Mouse (Mus musculus) kidney, postnatal 4 days (tissue): ENCODE measurements at regions not wholly inside any gene's neighbourhood (a gene's known extent, or its start where the extent isn't known, plus 50 kb on each side); places are given as distances from the start of the nearest gene placed in this dataset.

Source experiments
- DNase-seq, 2 experiments: peaks; one replicate each; pipeline ENCODE4 v3.0.0; 2021; ENCODE audit warnings: mixed read lengths in 2 of 2

- DNase-seq, result no peak
Observed at GRCm38 (mm10) chr2:172710641-172711040, 161.2 kb downstream of the Tfap2c start.

- DNase-seq, result no peak
Observed at GRCm38 (mm10) chr2:172726701-172727100, 177.3 kb downstream of the Tfap2c start.

- no peak for DNase-seq
Observed at GRCm38 (mm10) chr2:172727576-172727975, 178.2 kb downstream of the Tfap2c start.

DNA sequence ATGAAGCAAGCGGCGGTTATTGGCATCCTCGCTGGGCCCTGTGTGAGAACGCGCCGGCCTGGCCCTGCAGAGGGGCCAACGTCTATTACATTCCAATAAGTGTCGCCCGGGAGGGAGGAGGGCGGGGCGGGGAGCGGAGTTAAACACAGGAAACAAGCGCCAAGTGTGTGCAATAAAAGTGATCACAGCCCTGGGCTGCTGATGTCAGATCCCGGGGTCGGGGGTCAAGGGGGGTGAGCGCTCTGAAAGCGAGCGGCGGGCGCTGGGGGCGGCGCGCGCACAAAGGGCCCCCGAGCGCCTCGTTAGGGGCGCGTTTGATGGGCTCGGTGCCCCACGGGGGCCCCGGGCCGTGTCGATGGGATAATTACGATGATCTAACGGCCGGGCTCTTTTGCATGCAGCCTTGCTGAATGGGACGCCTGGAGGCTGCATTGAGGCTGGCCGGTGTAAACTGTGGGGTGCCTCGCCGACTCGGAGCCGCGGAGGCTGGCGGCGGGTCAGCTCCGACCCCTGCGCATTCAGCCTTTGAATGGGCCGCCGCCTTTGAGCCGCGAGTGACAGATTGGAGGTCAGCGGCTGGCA lies 178.9 kb downstream of the Tfap2c start:
- DNase-seq, result peak; percentile 58 to 64

DNA sequence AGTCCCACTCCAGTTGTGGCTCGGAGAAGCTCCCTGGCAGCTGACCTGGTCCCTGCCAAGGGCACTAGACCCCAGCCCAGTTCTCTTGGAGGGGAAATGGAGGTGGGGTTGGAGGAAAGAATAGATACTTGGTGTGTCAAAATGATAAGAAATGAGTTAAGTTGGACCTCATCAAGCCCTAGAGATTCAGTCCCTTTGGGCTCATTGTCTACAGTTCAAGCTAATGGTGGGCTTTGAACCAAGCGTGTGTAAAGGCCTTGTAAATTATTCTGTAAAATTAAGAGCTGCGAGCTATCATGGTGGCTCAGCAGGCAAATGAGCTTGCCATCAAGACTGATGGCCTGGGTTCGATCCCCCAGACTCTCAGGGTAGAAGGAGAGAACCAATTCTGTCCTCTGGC lies 179.8 kb downstream of the Tfap2c start:
- no peak for DNase-seq

- DNase-seq, result no peak
Observed at GRCm38 (mm10) chr2:172729741-172730140, 180.3 kb downstream of the Tfap2c start.

- DNase-seq, result peak; percentile 19 to 41
Observed at GRCm38 (mm10) chr2:172731408-172731807, 182.0 kb downstream of the Tfap2c start.

- DNase-seq, result no peak
Observed at GRCm38 (mm10) chr2:172732453-172733210, 183.2 kb downstream of the Tfap2c start.

DNA sequence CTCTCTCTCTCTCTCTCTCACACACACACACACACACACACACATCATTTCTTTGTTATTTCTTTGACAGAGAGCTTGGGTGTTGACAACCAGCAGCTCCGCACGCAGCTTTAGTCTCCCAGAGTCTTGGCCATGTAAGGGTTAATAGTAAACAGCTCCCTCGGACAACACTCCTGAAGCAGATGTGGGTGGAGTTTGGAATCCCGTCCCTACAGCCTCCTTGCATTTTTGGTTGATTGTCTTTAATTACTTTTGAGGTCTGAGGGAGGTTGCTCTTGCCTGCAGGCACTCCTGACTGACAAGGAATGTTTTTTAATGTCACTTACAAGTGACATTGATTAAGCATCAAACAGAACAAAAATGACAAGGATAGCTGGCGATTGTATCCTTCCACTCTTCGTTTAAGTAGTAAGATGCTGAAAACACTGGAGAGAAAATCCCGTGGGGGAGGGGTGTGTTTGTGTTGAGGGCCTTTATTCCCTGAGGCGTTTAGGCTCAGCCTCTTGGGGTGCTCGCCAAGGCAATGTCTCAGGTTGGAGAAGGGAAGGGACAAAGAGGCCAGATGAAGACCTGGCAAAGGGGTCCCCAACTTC lies 184.1 kb downstream of the Tfap2c start:
- no peak for DNase-seq

DNA sequence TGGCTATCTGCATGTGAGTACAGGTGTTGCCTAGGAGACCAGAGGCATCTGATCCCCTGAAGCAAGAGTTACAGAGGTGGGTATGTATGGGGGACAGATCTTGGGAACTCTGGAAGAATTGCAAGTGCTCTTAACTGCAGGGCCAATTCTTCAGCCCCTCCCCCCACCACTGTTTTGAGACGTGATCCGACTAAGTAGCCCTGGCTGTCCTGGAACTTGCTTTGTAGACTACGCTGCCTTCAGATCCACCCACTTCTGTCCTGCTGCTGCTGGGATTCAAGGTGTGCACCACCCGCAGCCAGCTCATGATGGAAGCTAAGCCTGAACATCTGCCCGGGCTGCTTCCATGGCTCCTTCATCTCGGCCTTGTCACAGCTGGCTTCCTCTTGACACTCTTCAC lies 186.2 kb downstream of the Tfap2c start:
- no peak for DNase-seq

- DNase-seq, result peak; percentile 38 to 51
Observed at GRCm38 (mm10) chr2:172739041-172739491, 189.7 kb downstream of the Tfap2c start.

DNA sequence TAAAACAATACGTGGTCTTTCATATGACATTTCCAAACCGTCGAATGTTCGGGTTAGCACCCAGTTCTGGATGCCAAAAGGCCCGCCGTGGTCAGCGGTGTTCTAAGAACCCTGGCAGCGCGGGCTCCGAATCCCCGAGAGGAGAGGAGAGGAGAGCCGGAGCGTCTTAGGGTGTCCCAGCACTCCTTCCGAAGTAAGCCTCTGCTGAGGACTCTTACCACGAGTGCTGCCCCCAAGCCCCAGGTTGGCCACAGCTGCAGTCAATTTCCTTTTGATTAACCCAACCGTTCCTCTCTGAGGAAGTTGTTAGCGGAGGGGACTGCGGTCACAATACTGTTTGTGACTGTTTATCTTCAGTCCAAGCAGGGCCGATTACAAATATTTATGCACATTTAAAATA lies 190.1 kb downstream of the Tfap2c start:
- DNase-seq, result peak in 1 of 2 experiments; percentile 25

DNA sequence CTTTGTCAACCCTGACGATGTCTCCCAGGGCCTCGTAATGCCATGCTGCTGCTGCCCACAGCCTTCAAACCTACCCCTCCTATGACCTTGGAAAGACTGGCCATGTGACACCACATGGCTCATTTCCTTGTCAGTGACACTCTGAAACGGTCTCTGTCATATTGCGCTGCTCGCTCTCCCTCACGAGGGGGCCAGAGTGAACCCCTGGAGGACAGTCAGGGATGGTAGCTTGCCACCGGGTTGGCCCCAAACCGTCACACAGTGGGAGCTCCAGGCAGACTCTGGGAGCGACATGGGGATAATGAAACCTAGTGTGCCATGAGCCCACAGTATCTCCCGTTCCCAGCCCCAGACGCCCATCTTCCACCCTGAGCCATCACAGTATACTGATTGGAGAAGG lies 188.8 kb downstream of the Bmp7 start:
- no peak for DNase-seq

GRCm38 (mm10) chr2:172755686-172756471 lies 184.2 kb downstream of the Bmp7 start:
- DNase-seq, result no peak

DNA sequence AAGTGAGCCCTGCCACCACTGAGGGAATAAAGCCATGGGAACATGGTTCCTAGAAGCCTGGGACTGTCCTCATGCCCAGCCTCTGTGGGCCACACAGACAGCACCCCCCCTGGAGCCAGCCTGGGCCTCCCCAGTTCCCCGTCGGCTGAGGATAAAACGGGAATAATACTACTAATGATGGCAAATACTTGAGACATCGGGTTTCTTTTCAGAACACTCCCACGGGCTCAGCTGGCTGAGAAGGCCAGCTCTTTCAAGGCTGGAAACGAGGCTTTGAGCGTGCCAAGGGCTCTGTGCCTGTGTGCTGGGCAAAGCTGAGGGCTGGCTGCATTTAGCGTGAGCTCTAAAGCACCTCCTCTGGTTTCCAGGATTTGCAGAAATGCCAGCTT lies 183.7 kb downstream of the Bmp7 start:
- DNase-seq, result no peak

- peak; percentile 83 to 87 for DNase-seq
Observed at GRCm38 (mm10) chr2:172758497-172758896, 181.6 kb downstream of the Bmp7 start.

DNA sequence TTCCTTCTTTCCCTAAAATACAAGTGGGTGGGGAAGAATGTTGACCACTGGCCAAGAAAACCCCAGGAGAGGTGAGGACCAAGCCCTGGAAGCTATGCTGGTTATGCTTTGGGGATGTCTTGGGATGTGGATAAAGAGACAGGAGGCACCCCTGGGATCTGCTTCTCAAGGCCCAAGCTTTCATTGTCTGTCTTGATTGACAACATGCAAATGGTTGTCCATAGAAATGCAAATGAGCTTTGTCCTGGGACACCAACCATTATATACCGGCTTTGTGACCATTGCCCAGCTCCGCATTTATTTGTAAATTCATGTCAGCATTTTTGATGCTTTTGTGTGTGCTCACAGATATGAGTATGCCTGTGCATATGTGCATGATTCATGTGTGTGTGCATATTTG lies 174.9 kb downstream of the Bmp7 start:
- no peak for DNase-seq

GRCm38 (mm10) chr2:172766403-172766802 lies 173.7 kb downstream of the Bmp7 start:
- no peak for DNase-seq

DNA sequence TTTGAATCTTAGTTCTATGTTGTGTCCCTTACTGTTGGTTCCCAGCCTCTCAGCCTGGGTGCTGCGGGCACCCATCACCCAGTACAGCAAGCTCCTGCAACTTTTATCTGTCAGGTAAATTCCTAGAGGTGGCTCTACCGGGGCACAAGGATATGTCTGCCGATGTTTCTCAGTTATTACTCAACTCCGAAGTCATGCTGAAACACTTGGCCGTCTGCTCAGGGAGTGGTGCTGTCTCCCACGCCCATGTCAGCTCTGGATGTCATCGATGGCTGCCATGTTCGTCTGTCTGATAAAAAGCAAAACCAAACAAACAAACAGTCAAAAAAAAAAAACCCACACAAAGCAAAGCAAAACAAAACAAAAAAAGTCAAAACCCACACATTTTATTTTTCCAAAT lies 171.4 kb downstream of the Bmp7 start:
- DNase-seq, result no peak

GRCm38 (mm10) chr2:172770061-172770460 lies 170.1 kb downstream of the Bmp7 start:
- DNase-seq, result no peak

GRCm38 (mm10) chr2:172770606-172771005 lies 169.5 kb downstream of the Bmp7 start:
- DNase-seq, result no peak

GRCm38 (mm10) chr2:172773176-172773575 lies 166.9 kb downstream of the Bmp7 start:
- peak; percentile 86 to 89 for DNase-seq

GRCm38 (mm10) chr2:172776485-172776884 lies 163.6 kb downstream of the Bmp7 start:
- DNase-seq, result peak in 1 of 2 experiments; percentile 24
